Mouse (Mus musculus): ENCODE measurements around the gene Mapk8ip1. TPM values are rescaled to one million over a fixed set of nuclear protein-coding genes. Genes with fewer than 3 reads are reported as not detected.

Mapk8ip1 gene
- polyA plus RNA-seq, 1 experiment from 2014 or later, result 6.3 TPM

GRCm38 (mm10) chr2:92374514-92374913 is 26.5 kb downstream of the Mapk8ip1 start, which contains the start of the genes Pex16 and Large2:
Gene Pex16 (plus strand): TSS chr2:92374676.
Gene Large2 (minus strand): TSS chr2:92374869.
- 2% methylated on average over 16 of the region's 16 CpGs for WGBS
- Histone ChIP-seq H3K9me3 (ENCODE audit: control insufficient read depth, low read length) (no peaks in the 10 kb centered on the region), H3K27ac (ENCODE audit: low read depth, low read length) (peak within 1 kb of the TSS; percentile 70)

GRCm38 (mm10) chr2:92373437-92373813 is 27.6 kb downstream of the Mapk8ip1 start:
- Histone ChIP-seq H3K27ac (ENCODE audit: low read depth, low read length) (no peak overlapping the region), H3K4me2 (no peak overlapping the region), H3K4me1 (replicated peaks; ENCODE audit: control insufficient read depth, insufficient read depth, low read length) (peaks cover 10% of the 10 kb centered on the region), H3K9ac (ENCODE audit: low read depth, low read length) (no peak overlapping the region), H3K27me3 (replicated peaks; ENCODE audit: control insufficient read depth, insufficient read depth, low read length) (peaks cover 41% of the 10 kb centered on the region), H3K9me3 (ENCODE audit: control insufficient read depth, low read length) (no peaks in the 10 kb centered on the region), H3K36me3 (ENCODE audit: control insufficient read depth, insufficient read depth, low read length) (peaks cover 3% of the 10 kb centered on the region; the same call in 1 of the 2 replicates), H3K4me3 (ENCODE audit: low read depth, low read length) (no peak overlapping the region)
- 71% methylated on average over 11 of the region's 11 CpGs for WGBS
- DNase-seq (ENCODE audit: low spot score) (no peak), ATAC-seq (replicated peaks; ENCODE audit: low FRiP score) (no peak)

More at GRCm38 (mm10) chr2:92374514-92374913, 26.5 kb downstream of the Mapk8ip1 start, which contains the start of the genes Pex16 and Large2:
- no peak for DNase-seq (ENCODE audit: low spot score)
- Histone ChIP-seq H3K27me3 (replicated peaks; ENCODE audit: control insufficient read depth, insufficient read depth, low read length) (peaks cover 33% of the 10 kb centered on the region), H3K4me1 (replicated peaks; ENCODE audit: control insufficient read depth, insufficient read depth, low read length) (peaks cover 10% of the 10 kb centered on the region), H3K4me2 (peak within 1 kb of the TSS; percentile 94), H3K4me3 (ENCODE audit: low read depth, low read length) (peak within 1 kb of the TSS; percentile 85), H3K9ac (ENCODE audit: low read depth, low read length) (peak within 1 kb of the TSS; percentile 81), H3K36me3 (ENCODE audit: control insufficient read depth, insufficient read depth, low read length) (peaks cover 13% of the 10 kb centered on the region)
- ATAC-seq (replicated peaks; ENCODE audit: low FRiP score), result no peak; the same call in 1 of the 2 replicates

GRCm38 (mm10) chr2:92372767-92373436 is 28.2 kb downstream of the Mapk8ip1 start:
- H3K9me3 ChIP-seq (ENCODE audit: control insufficient read depth, low read length), result no peaks in the 10 kb centered on the region
- DNase-seq (ENCODE audit: low spot score), result no peak
- peaks cover 10% of the 10 kb centered on the region for H3K4me1 ChIP-seq (replicated peaks; ENCODE audit: control insufficient read depth, insufficient read depth, low read length)
- H3K36me3 ChIP-seq (ENCODE audit: control insufficient read depth, insufficient read depth, low read length), result peaks cover under 1% of the 10 kb centered on the region; the same call in 1 of the 2 replicates
- H3K27ac ChIP-seq (ENCODE audit: low read depth, low read length), result no peak overlapping the region
- no peak overlapping the region for H3K9ac ChIP-seq (ENCODE audit: low read depth, low read length)
- H3K27me3 ChIP-seq (replicated peaks; ENCODE audit: control insufficient read depth, insufficient read depth, low read length), result peaks cover 42% of the 10 kb centered on the region
- H3K4me3 ChIP-seq (ENCODE audit: low read depth, low read length), result no peak overlapping the region
- no peak for ATAC-seq (replicated peaks; ENCODE audit: low FRiP score)
- H3K4me2 ChIP-seq, result no peak overlapping the region
- 66% methylated on average over 9 of the region's 9 CpGs for WGBS

- Histone ChIP-seq H3K27ac (ENCODE audit: low read depth, low read length) (no peak overlapping the region), H3K4me3 (ENCODE audit: low read depth, low read length) (no peak overlapping the region), H3K4me1 (replicated peaks; ENCODE audit: control insufficient read depth, insufficient read depth, low read length) (peaks cover 10% of the 10 kb centered on the region), H3K36me3 (ENCODE audit: control insufficient read depth, insufficient read depth, low read length) (no peaks in the 10 kb centered on the region), H3K9ac (ENCODE audit: low read depth, low read length) (no peak overlapping the region), H3K9me3 (ENCODE audit: control insufficient read depth, low read length) (no peaks in the 10 kb centered on the region), H3K4me2 (no peak overlapping the region), H3K27me3 (replicated peaks; ENCODE audit: control insufficient read depth, insufficient read depth, low read length) (peaks cover 45% of the 10 kb centered on the region)
- WGBS, result 38% methylated on average over 10 of the region's 10 CpGs
- DNase-seq (ENCODE audit: low spot score) (no peak), ATAC-seq (replicated peaks; ENCODE audit: low FRiP score) (no peak)
These were observed 28.9 kb downstream of the Mapk8ip1 start for GRCm38 (mm10) chr2:92371971-92372690.

GRCm38 (mm10) chr2:92370821-92371805 is 29.9 kb downstream of the Mapk8ip1 start:
- Histone ChIP-seq H3K27me3 (replicated peaks; ENCODE audit: control insufficient read depth, insufficient read depth, low read length) (peaks cover 46% of the 10 kb centered on the region), H3K4me1 (replicated peaks; ENCODE audit: control insufficient read depth, insufficient read depth, low read length) (peaks cover 6% of the 10 kb centered on the region), H3K9me3 (ENCODE audit: control insufficient read depth, low read length) (no peaks in the 10 kb centered on the region), H3K4me2 (peak overlapping the region; percentile 63), H3K36me3 (ENCODE audit: control insufficient read depth, insufficient read depth, low read length) (no peaks in the 10 kb centered on the region), H3K9ac (ENCODE audit: low read depth, low read length) (peak overlapping the region; percentile 7; the same call in 1 of the 2 replicates), H3K27ac (ENCODE audit: low read depth, low read length) (no peak overlapping the region), H3K4me3 (ENCODE audit: low read depth, low read length) (peak overlapping the region; percentile 46)
- DNase-seq (ENCODE audit: low spot score) (peak; percentile 64), ATAC-seq (replicated peaks; ENCODE audit: low FRiP score) (no peak; the same call in 1 of the 2 replicates)
- 8% methylated on average over 45 of the region's 45 CpGs for WGBS

- 21% methylated on average over 19 of the region's 19 CpGs for WGBS
- no peaks in the 10 kb centered on the region for H3K36me3 ChIP-seq (ENCODE audit: control insufficient read depth, insufficient read depth, low read length)
- H3K27ac ChIP-seq (ENCODE audit: low read depth, low read length), result no peak overlapping the region
- peak overlapping the region; percentile 7; the same call in 1 of the 2 replicates for H3K9ac ChIP-seq (ENCODE audit: low read depth, low read length)
- ATAC-seq (replicated peaks; ENCODE audit: low FRiP score) (no peak), DNase-seq (ENCODE audit: low spot score) (no peak)
- H3K4me1 ChIP-seq (replicated peaks; ENCODE audit: control insufficient read depth, insufficient read depth, low read length), result peaks cover 2% of the 10 kb centered on the region; the same call in 1 of the 2 replicates
- H3K4me2 ChIP-seq, result peak overlapping the region; percentile 63
- H3K9me3 ChIP-seq (ENCODE audit: control insufficient read depth, low read length), result no peaks in the 10 kb centered on the region
- H3K27me3 ChIP-seq (replicated peaks; ENCODE audit: control insufficient read depth, insufficient read depth, low read length), result peaks cover 46% of the 10 kb centered on the region
- peak overlapping the region; percentile 46 for H3K4me3 ChIP-seq (ENCODE audit: low read depth, low read length)
These were observed 30.7 kb downstream of the Mapk8ip1 start for GRCm38 (mm10) chr2:92370375-92370774.

- Histone ChIP-seq H3K4me1 (replicated peaks; ENCODE audit: control insufficient read depth, insufficient read depth, low read length) (peaks cover 2% of the 10 kb centered on the region; the same call in 1 of the 2 replicates), H3K4me3 (ENCODE audit: low read depth, low read length) (no peak overlapping the region), H3K9me3 (ENCODE audit: control insufficient read depth, low read length) (no peaks in the 10 kb centered on the region), H3K27ac (ENCODE audit: low read depth, low read length) (no peak overlapping the region), H3K36me3 (ENCODE audit: control insufficient read depth, insufficient read depth, low read length) (peaks cover 3% of the 10 kb centered on the region; the same call in 1 of the 2 replicates), H3K4me2 (no peak overlapping the region), H3K27me3 (replicated peaks; ENCODE audit: control insufficient read depth, insufficient read depth, low read length) (peaks cover 43% of the 10 kb centered on the region), H3K9ac (ENCODE audit: low read depth, low read length) (no peak overlapping the region)
- 28% methylated on average over 20 of the region's 20 CpGs for WGBS
- no peak for DNase-seq (ENCODE audit: low spot score)
- no peak for ATAC-seq (replicated peaks; ENCODE audit: low FRiP score)
These were observed 33.6 kb downstream of the Mapk8ip1 start for GRCm38 (mm10) chr2:92367383-92368029.

Measured in liver, embryonic 11.5 days (tissue).